Mouse (Mus musculus) MEL (cell line): Measurements from ENCODE around the gene Dnm2. TPM values are rescaled to one million over a fixed set of nuclear protein-coding genes. Genes with fewer than 3 reads are reported as not detected.

Experiments
- DNase-seq: peaks from one replicate; pipeline ENCODE4 v3.0.0; 2011; ENCODE audit warnings: low read depth, low spot score
- H3K27ac ChIP-seq: 2 replicates; pipeline ENCODE4 v1.5.1; 2012; ENCODE audit warnings: low read depth, mild to moderate bottlenecking, control low read depth, low read length, moderate library complexity; ENCODE audit not compliant: control insufficient read depth
- H3K27me3 ChIP-seq, 2 experiments: fragments of 150-350 bp in 1 of 2; sonication (generic) in 1 of 2; 2 replicates each; pipeline ENCODE4 v1.6.1; 2012; ENCODE audit warnings: low read length in 2 of 2, mild to moderate bottlenecking in 2 of 2, improper control_type of control experiment in 1 of 2, moderate library complexity in 1 of 2; ENCODE audit not compliant: insufficient read depth in 2 of 2, control insufficient read depth in 1 of 2
- H3K36me3 ChIP-seq, 2 experiments: 2 replicates each; pipeline ENCODE4 v1.6.1; 2012 to 2014; ENCODE audit warnings: low read length in 2 of 2, improper control_type of control experiment in 1 of 2, inconsistent platforms in 1 of 2, mild to moderate bottlenecking in 1 of 2; ENCODE audit not compliant: insufficient read depth in 2 of 2, control insufficient read depth in 1 of 2
- H3K4me1 ChIP-seq, 2 experiments: fragments of 150-350 bp in 1 of 2; sonication (generic) in 1 of 2; 2 replicates each; pipeline ENCODE4 v1.6.1; 2012; ENCODE audit warnings: low read length in 2 of 2, improper control_type of control experiment in 1 of 2, mild to moderate bottlenecking in 1 of 2; ENCODE audit not compliant: insufficient read depth in 2 of 2, control insufficient read depth in 1 of 2
- H3K4me3 ChIP-seq, 2 experiments: fragments of 150-350 bp in 1 of 2; sonication (generic) in 1 of 2; 2 replicates each; pipeline ENCODE4 v1.5.1; 2012; ENCODE audit warnings: low read depth in 2 of 2, low read length in 2 of 2, mild to moderate bottlenecking in 2 of 2, moderate library complexity in 2 of 2, control low read depth in 1 of 2, improper control_type of control experiment in 1 of 2; ENCODE audit not compliant: control insufficient read depth in 1 of 2, insufficient read depth in 1 of 2
- H3K79me2 ChIP-seq: 2 replicates; pipeline ENCODE4 v1.6.1; 2012; ENCODE audit warnings: mild to moderate bottlenecking, low read length, moderate library complexity; ENCODE audit not compliant: control insufficient read depth, poor library complexity, insufficient read depth
- H3K9ac ChIP-seq: 2 replicates; pipeline ENCODE4 v1.6.1; 2012; ENCODE audit warnings: low read depth, mild to moderate bottlenecking, control low read depth, low read length, moderate library complexity; ENCODE audit not compliant: control insufficient read depth, poor library complexity, severe bottlenecking
- H3K9me3 ChIP-seq: fragments of 150-350 bp; sonication (generic); replicated peaks from 2 replicates; pipeline ENCODE4 v1.6.1; 2012; ENCODE audit warnings: mild to moderate bottlenecking, low read length, improper control_type of control experiment, moderate library complexity; ENCODE audit not compliant: insufficient read depth
- CHD2 ChIP-seq: IDR thresholded peaks from 2 replicates; pipeline ENCODE4 v1.6.1; 2011; ENCODE audit warnings: low read length, improper control_type of control experiment
- E2F4 ChIP-seq: IDR thresholded peaks from 2 replicates; pipeline ENCODE4 v1.6.1; 2011; ENCODE audit warnings: low read depth, low read length, improper control_type of control experiment, borderline replicate concordance
- ELF1 ChIP-seq: IDR thresholded peaks from 2 replicates; pipeline ENCODE4 v1.6.1; 2014; ENCODE audit warnings: low read depth, mild to moderate bottlenecking, inconsistent platforms, low read length, improper control_type of control experiment, moderate library complexity
- EP300 ChIP-seq, 2 experiments: IDR thresholded peaks; 2 replicates each; pipeline ENCODE4 v1.6.1; 2011; ENCODE audit warnings: improper control_type of control experiment in 2 of 2, low read length in 2 of 2, low read depth in 1 of 2, mild to moderate bottlenecking in 1 of 2
- ETS1 ChIP-seq: IDR thresholded peaks from 2 replicates; pipeline ENCODE4 v1.6.1; 2012; ENCODE audit warnings: low read depth, mild to moderate bottlenecking, inconsistent platforms, low read length, improper control_type of control experiment, moderate library complexity
- GABPA ChIP-seq: IDR thresholded peaks from 2 replicates; pipeline ENCODE4 v1.6.1; 2012; ENCODE audit warnings: low read depth, mild to moderate bottlenecking, inconsistent platforms, low read length, improper control_type of control experiment, moderate library complexity
- GATA1 ChIP-seq: IDR thresholded peaks from 2 replicates; pipeline ENCODE4 v1.6.1; 2011; ENCODE audit warnings: low read depth, low read length, improper control_type of control experiment
- HCFC1 ChIP-seq: IDR thresholded peaks from 2 replicates; pipeline ENCODE4 v1.6.1; 2012; ENCODE audit warnings: low read depth, mild to moderate bottlenecking, inconsistent platforms, low read length, improper control_type of control experiment, moderate library complexity
- MAFK ChIP-seq: IDR thresholded peaks from 2 replicates; pipeline ENCODE4 v1.6.1; 2011; ENCODE audit warnings: low read depth, mild to moderate bottlenecking, low read length, improper control_type of control experiment, borderline replicate concordance
- MAX ChIP-seq: IDR thresholded peaks from 2 replicates; pipeline ENCODE4 v1.6.1; 2011; ENCODE audit warnings: low read length, improper control_type of control experiment
- MAZ ChIP-seq: IDR thresholded peaks from 2 replicates; pipeline ENCODE4 v1.6.1; 2012; ENCODE audit warnings: low read depth, mild to moderate bottlenecking, inconsistent platforms, low read length, improper control_type of control experiment
- MXI1 ChIP-seq: IDR thresholded peaks from 2 replicates; pipeline ENCODE4 v1.6.1; 2011; ENCODE audit warnings: mild to moderate bottlenecking, low read depth, low read length, improper control_type of control experiment
- MYB ChIP-seq: IDR thresholded peaks from 2 replicates; pipeline ENCODE4 v1.6.1; 2011; ENCODE audit warnings: mild to moderate bottlenecking, low read depth, low read length, improper control_type of control experiment
- POLR2A ChIP-seq, 2 experiments: IDR thresholded peaks; 2 replicates each; pipeline ENCODE4 v1.6.1; 2011 to 2012; ENCODE audit warnings: low read length in 2 of 2, mild to moderate bottlenecking in 2 of 2, control low read depth in 1 of 2, improper control_type of control experiment in 1 of 2, low read depth in 1 of 2, moderate library complexity in 1 of 2; ENCODE audit not compliant: control insufficient read depth in 1 of 2, insufficient read depth in 1 of 2, poor library complexity in 1 of 2
- POLR2AphosphoS2 ChIP-seq: IDR thresholded peaks from 2 replicates; pipeline ENCODE4 v1.6.1; 2011; ENCODE audit warnings: low read length, improper control_type of control experiment
- POLR2AphosphoS5 ChIP-seq: IDR thresholded peaks from 2 replicates; pipeline ENCODE4 v1.6.1; 2012; ENCODE audit warnings: low read depth, borderline replicate concordance, mild to moderate bottlenecking, inconsistent platforms, low read length, moderate library complexity, mixed read lengths
- SMC3 ChIP-seq: IDR thresholded peaks from 2 replicates; pipeline ENCODE4 v1.6.1; 2011; ENCODE audit warnings: low read depth, low read length, improper control_type of control experiment
- TAL1 ChIP-seq: IDR thresholded peaks from 2 replicates; pipeline ENCODE4 v1.6.1; 2012; ENCODE audit warnings: mild to moderate bottlenecking, inconsistent platforms, low read length, moderate library complexity, mixed read lengths
- TBP ChIP-seq: IDR thresholded peaks from 2 replicates; pipeline ENCODE4 v1.8.0; 2011; ENCODE audit warnings: low read depth, low read length, improper control_type of control experiment
- USF1 ChIP-seq: IDR thresholded peaks from 2 replicates; pipeline ENCODE4 v1.6.1; 2014; ENCODE audit warnings: low read depth, mild to moderate bottlenecking, inconsistent platforms, low read length, improper control_type of control experiment, moderate library complexity
- USF2 ChIP-seq, 2 experiments: IDR thresholded peaks; 2 replicates each; pipeline ENCODE4 v1.6.1; 2011 to 2012; ENCODE audit warnings: improper control_type of control experiment in 2 of 2, low read length in 2 of 2, borderline replicate concordance in 1 of 2, inconsistent platforms in 1 of 2, low read depth in 1 of 2, mild to moderate bottlenecking in 1 of 2; ENCODE audit not compliant: insufficient read depth in 1 of 2
- ZKSCAN1 ChIP-seq: IDR thresholded peaks from 2 replicates; pipeline ENCODE4 v1.6.1; 2012; ENCODE audit warnings: low read depth, mild to moderate bottlenecking, inconsistent platforms, low read length, improper control_type of control experiment, moderate library complexity
- ZMIZ1 ChIP-seq: IDR thresholded peaks from 2 replicates; pipeline ENCODE4 v1.6.1; 2012; ENCODE audit warnings: low read depth, mild to moderate bottlenecking, inconsistent platforms, low read length, improper control_type of control experiment, moderate library complexity
- polyA plus RNA-seq, 2 experiments: library from polyadenylated mRNA; stranded (reverse) in 1 of 2; unstranded in 1 of 2; fragments of >175 nt in 1 of 2; fragments of >200 nt in 1 of 2; gene quantifications; 2 replicates each; pipeline versions ENCODE4 v1.2.1 to v1.2.4; 2012; ENCODE audit warnings: low replicate concordance in 2 of 2, low read depth in 1 of 2; ENCODE audit not compliant: insufficient read length in 2 of 2, insufficient read depth in 1 of 2, missing spikeins in 1 of 2
- total RNA-seq: library from RNA; depleted of rRNA; stranded (reverse); fragments of 300-350 nt; gene quantifications from 2 replicates; pipeline ENCODE4 v1.2.3, GENCODE M21; 2012

The Dnm2 gene
- total and polyA plus RNA-seq, 3 experiments = 117 to 832 (median 237) TPM

DNA sequence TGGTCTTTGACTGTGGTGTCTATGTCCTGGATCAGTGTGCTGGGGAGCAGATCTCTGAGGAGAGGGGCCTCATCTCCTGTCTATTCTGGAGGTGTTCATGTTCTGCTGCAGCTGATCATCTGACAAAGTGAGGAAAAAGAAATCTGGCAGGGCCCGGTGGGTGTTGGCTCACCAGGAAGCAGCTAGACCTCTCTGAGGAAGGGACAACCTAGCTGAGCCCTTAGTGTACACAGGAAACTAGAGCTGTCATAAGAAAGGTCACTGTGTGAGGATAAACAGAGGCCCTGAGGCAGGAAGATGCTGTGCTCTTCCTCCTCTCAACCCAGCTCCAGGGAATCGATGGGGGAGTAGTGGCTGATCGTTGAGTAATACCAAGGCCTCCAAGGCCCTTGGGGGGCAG lies 25.6 kb downstream of the Dnm2 start:
- Histone ChIP-seq H3K27ac (no peak overlapping the region), H3K4me1 (peaks cover 28 to 50% of the 10 kb centered on the region in 2 experiments), H3K36me3 (peaks cover 23 to 35% of the 10 kb centered on the region in 2 experiments)

DNA sequence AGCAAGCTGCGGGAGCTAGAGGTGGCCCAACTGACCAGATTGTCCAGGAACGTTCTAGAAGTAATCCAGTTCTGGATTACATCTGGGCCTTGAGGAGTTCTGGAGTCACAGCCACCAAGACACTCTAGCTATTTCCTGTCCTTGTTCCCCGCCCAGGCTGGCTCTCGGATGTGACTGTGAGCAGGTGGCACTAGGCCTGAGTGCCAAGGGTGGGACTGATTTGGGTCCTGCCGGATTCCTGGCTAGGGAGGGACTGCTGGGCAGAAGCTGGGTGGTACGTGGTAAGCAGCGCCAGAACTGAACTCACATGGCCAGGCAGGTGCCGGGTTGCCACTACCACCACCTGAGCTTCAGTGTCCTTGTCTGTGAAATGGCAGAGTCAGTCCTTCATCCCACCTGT lies 26.7 kb downstream of the Dnm2 start:
- Histone ChIP-seq H3K79me2 (peaks cover 42% of the 10 kb centered on the region; the same call in 1 of the 2 replicates), H3K27me3 (no peaks in the 10 kb centered on the region), H3K9me3 (no peaks in the 10 kb centered on the region), H3K27ac (peak overlapping the region; percentile 80), H3K9ac (peak overlapping the region; percentile 8; the same call in 1 of the 2 replicates), H3K36me3 (peaks cover 21 to 41% of the 10 kb centered on the region in 2 experiments), H3K4me3 (no peak overlapping the region), H3K4me1 (peaks cover 34 to 57% of the 10 kb centered on the region in 2 experiments)
- TF ChIP-seq TAL1 (no peak), POLR2AphosphoS5 (peak; percentile 85; the same call in 1 of the 2 replicates)
- no peak for DNase-seq

More for the DNA sequence above, 25.6 kb downstream of the Dnm2 start:
- Histone ChIP-seq H3K4me3 (no peak overlapping the region), H3K9me3 (no peaks in the 10 kb centered on the region), H3K27me3 (no peaks in the 10 kb centered on the region), H3K79me2 (peaks cover 41% of the 10 kb centered on the region; the same call in 1 of the 2 replicates), H3K9ac (no peak overlapping the region)
- no peak for TF ChIP-seq POLR2AphosphoS2
- no peak for TF ChIP-seq MAZ
- no peak for TF ChIP-seq USF2 (IDR thresholded peaks at IDR 0.05; ENCODE audit: borderline replicate concordance in 1 of 2, insufficient read depth in 1 of 2, low read depth in 1 of 2, low read length in 2 of 2)
- no peak for TF ChIP-seq ZKSCAN1
- TF ChIP-seq POLR2A (IDR thresholded peaks at IDR 0.05; ENCODE audit: control insufficient read depth in 1 of 2, insufficient read depth in 1 of 2, low read depth in 1 of 2, low read length in 2 of 2, poor library complexity in 1 of 2) = 0 out of 4 replicates have a peak, but pooled peaks of 1 of the 2 experiments have one; percentile 1
- no peak for TF ChIP-seq HCFC1
- no peak for TF ChIP-seq ELF1
- no peak for TF ChIP-seq E2F4
- no peak for DNase-seq

DNA sequence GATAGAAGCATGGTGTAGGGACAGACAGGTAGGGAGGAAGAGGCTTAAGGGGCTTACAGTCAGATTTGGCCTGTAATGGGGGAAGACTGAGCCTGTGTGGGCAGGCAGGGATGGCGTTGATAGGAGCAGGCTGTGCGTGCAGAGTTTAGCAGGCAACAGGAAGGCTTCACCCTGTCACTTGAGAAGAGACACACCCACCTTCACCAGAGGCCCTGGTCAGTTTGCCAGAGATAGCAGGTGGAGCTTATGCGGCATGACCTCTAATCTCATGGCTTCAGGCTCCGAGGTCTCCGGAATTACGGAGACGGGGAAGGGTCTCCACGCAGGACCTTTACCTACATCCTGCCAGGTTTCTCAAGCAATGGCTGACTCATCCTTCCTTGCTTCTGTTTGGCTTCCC lies 27.2 kb downstream of the Dnm2 start:
- Histone ChIP-seq H3K9ac (peak overlapping the region; percentile 4; the same call in 1 of the 2 replicates), H3K4me3 (no peak overlapping the region), H3K27me3 (no peaks in the 10 kb centered on the region), H3K27ac (peak overlapping the region; percentile 80), H3K79me2 (peaks cover 42% of the 10 kb centered on the region; the same call in 1 of the 2 replicates), H3K36me3 (peaks cover 17 to 41% of the 10 kb centered on the region in 2 experiments), H3K4me1 (peaks cover 34 to 57% of the 10 kb centered on the region in 2 experiments)
- DNase-seq = peak; percentile 76
- TF ChIP-seq MAX (peak; percentile 54; the same call in 1 of the 2 replicates), SMC3 (no peak), ETS1 (0 out of 2 replicates have a peak, but pooled peaks have one; percentile 20), ZMIZ1 (no peak), USF2 (IDR thresholded peaks at IDR 0.05; ENCODE audit: borderline replicate concordance in 1 of 2, insufficient read depth in 1 of 2, low read depth in 1 of 2, low read length in 2 of 2) (no peak), E2F4 (no peak), POLR2A (IDR thresholded peaks at IDR 0.05; ENCODE audit: control insufficient read depth in 1 of 2, insufficient read depth in 1 of 2, low read depth in 1 of 2, low read length in 2 of 2, poor library complexity in 1 of 2) (no peak; a peak in 1 of 4 replicates), GATA1 (no peak), POLR2AphosphoS2 (no peak), MAFK (no peak), TAL1 (peak; percentile 62), MXI1 (peak; percentile 61; the same call in 1 of the 2 replicates), EP300 (IDR thresholded peaks at IDR 0.05; ENCODE audit: low read depth in 1 of 2, low read length in 2 of 2) (peak in 1 of 2 experiments; percentile 60; a peak in 2 of 4 replicates), HCFC1 (no peak), MYB (no peak), TBP (0 out of 2 replicates have a peak, but pooled peaks have one; percentile 13), GABPA (no peak), USF1 (no peak), CHD2 (no peak)
- TF ChIP-seq, all 39 proteins: peak for 6
- no peaks in the 10 kb centered on the region for H3K9me3 ChIP-seq
